Mouse (Mus musculus): ENCODE results near the gene Ahcyl1.

DNA sequence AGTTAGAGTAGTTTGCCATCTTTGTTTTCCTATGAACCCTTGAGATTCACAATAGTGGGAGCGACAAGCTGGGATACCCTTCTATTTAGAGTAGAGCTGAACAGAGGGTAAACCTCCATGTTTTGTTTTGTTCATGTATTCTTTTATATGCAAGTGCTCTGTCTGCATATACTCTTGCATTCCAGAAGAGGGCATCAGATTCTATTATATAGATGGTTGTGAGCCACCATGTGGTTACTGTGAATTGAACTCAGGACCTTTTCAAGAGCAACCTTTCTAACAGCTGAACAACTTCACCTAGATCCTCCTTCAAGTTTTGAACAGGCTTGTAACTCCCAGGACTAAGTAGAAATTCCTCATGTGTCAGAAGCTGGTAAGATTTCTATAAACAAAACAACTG is 37.4 kb downstream of the Ahcyl1 start:
- no peak for TF ChIP-seq MYOD1 (IDR thresholded peaks at IDR 0.05; ENCODE audit: control insufficient read depth, insufficient read length, low read depth)
- no peak for TF ChIP-seq CTCF (IDR thresholded peaks at IDR 0.05; ENCODE audit: control insufficient read depth, insufficient read depth, insufficient read length)
